Mouse (Mus musculus): ENCODE data around the gene Pole4. TPM values are rescaled to one million over a fixed set of nuclear protein-coding genes. Genes with fewer than 3 reads are reported as not detected.
"Not testable (repeated sequence)": the region's sequence is repeated elsewhere in the genome, so short reads cannot be mapped to it uniquely, and the experiment has no call there.

Pole4 gene
- total RNA-seq, 2 experiments from 2014 or later, result 36.4 to 41.4 TPM

GRCm38 (mm10) chr6:82715653-82716052 is 10.5 kb upstream of the Pole4 start:
- DNase-seq (ENCODE audit: low spot score in 2 of 2), result no peak

GRCm38 (mm10) chr6:82715253-82715652 is 10.1 kb upstream of the Pole4 start:
- DNase-seq (ENCODE audit: low spot score in 2 of 2), result no peak

GRCm38 (mm10) chr6:82714841-82715240 is 9.7 kb upstream of the Pole4 start:
- no peak for DNase-seq (ENCODE audit: low spot score in 2 of 2)

- DNase-seq (ENCODE audit: low spot score in 2 of 2), result peak; percentile 74 to 83
These were observed 9.1 kb upstream of the Pole4 start for GRCm38 (mm10) chr6:82714243-82714642.

- peak in 1 of 2 experiments; percentile 31 for DNase-seq (ENCODE audit: low spot score in 2 of 2)
These were observed 2.6 kb upstream of the Pole4 start for GRCm38 (mm10) chr6:82707742-82708141.

- DNase-seq (ENCODE audit: low spot score in 2 of 2), result no peak
These were observed 2.1 kb upstream of the Pole4 start for GRCm38 (mm10) chr6:82707241-82707640.

- no peak for DNase-seq (ENCODE audit: low spot score in 2 of 2)
These were observed 1.5 kb downstream of the Pole4 start for GRCm38 (mm10) chr6:82703710-82704109.

GRCm38 (mm10) chr6:82702593-82703017 is 2.6 kb downstream of the Pole4 start:
- DNase-seq (ENCODE audit: low spot score in 2 of 2), result peak; percentile 81 to 84

- DNase-seq (ENCODE audit: low spot score in 2 of 2), result no peak
These were observed 3.9 kb downstream of the Pole4 start for GRCm38 (mm10) chr6:82701296-82701695.

- DNase-seq (ENCODE audit: low spot score in 2 of 2), result no peak
These were observed 5.3 kb downstream of the Pole4 start for GRCm38 (mm10) chr6:82699831-82700230.

GRCm38 (mm10) chr6:82696736-82697135 is 8.4 kb downstream of the Pole4 start:
- no peak for DNase-seq (ENCODE audit: low spot score in 2 of 2)

- no peak for DNase-seq (ENCODE audit: low spot score in 2 of 2)
These were observed 10.5 kb downstream of the Pole4 start for GRCm38 (mm10) chr6:82694668-82695067.

- DNase-seq (ENCODE audit: low spot score in 2 of 2), result no peak
These were observed 15.7 kb downstream of the Pole4 start for GRCm38 (mm10) chr6:82689474-82689873.

- not testable (repeated sequence) for DNase-seq (ENCODE audit: low spot score in 2 of 2)
These were observed 16.6 kb downstream of the Pole4 start for GRCm38 (mm10) chr6:82688586-82688985.

- DNase-seq (ENCODE audit: low spot score in 2 of 2), result no peak
These were observed 21.0 kb downstream of the Pole4 start for GRCm38 (mm10) chr6:82684136-82684535.

- not testable (repeated sequence) for DNase-seq (ENCODE audit: low spot score in 2 of 2)
These were observed 25.9 kb downstream of the Pole4 start for GRCm38 (mm10) chr6:82679286-82679685.

GRCm38 (mm10) chr6:82677629-82678028 is 27.5 kb downstream of the Pole4 start:
- DNase-seq (ENCODE audit: low spot score in 2 of 2), result not testable (repeated sequence)

GRCm38 (mm10) chr6:82666480-82666879 is 38.7 kb downstream of the Pole4 start:
- DNase-seq (ENCODE audit: low spot score in 2 of 2), result no peak

- no peak for DNase-seq (ENCODE audit: low spot score in 2 of 2)
These were observed 52.0 kb downstream of the Pole4 start for GRCm38 (mm10) chr6:82653169-82653525.

- peak; percentile 91 to 92 for DNase-seq (ENCODE audit: low spot score in 2 of 2)
These were observed 52.5 kb downstream of the Pole4 start for GRCm38 (mm10) chr6:82652521-82653168.

GRCm38 (mm10) chr6:82649096-82649495 is 56.1 kb downstream of the Pole4 start:
- DNase-seq (ENCODE audit: low spot score in 2 of 2), result no peak

GRCm38 (mm10) chr6:82647940-82648655 is 57.1 kb downstream of the Pole4 start:
- DNase-seq (ENCODE audit: low spot score in 2 of 2), result no peak

- DNase-seq (ENCODE audit: low spot score in 2 of 2), result no peak
These were observed 58.2 kb downstream of the Pole4 start for GRCm38 (mm10) chr6:82647001-82647400.
